Mouse (Mus musculus): ENCODE results near the gene Zfp503. TPM values are rescaled to one million over a fixed set of nuclear protein-coding genes. Genes with fewer than 3 reads are reported as not detected.

The Zfp503 gene
- polyA plus RNA-seq, 1 experiment from 2014 or later: 41.4 TPM

GRCm38 (mm10) chr14:21985426-21985931 lies 3.9 kb downstream of the Zfp503 start:
- TF ChIP-seq CTCF (IDR thresholded peaks at IDR 0.05; ENCODE audit: low read depth): no peak
- H3K36me3 ChIP-seq (ENCODE audit: insufficient read depth, low read length): peaks cover 11% of the 10 kb centered on the region
- H3K4me3 ChIP-seq (replicated peaks; ENCODE audit: low read depth, low read length): peak overlapping the region; percentile 67
- no peaks in the 10 kb centered on the region for H3K9me3 ChIP-seq (replicated peaks; ENCODE audit: low read length)
- H3K4me2 ChIP-seq (ENCODE audit: low read length): peak overlapping the region; percentile 65
- H3K4me1 ChIP-seq (replicated peaks; ENCODE audit: insufficient read depth, low read length): peaks cover 10% of the 10 kb centered on the region; the same call in 1 of the 2 replicates
- H3K27ac ChIP-seq: peak overlapping the region; percentile 99
- under 1% methylated on average over 37 of the region's 37 CpGs for WGBS
- H3K27me3 ChIP-seq (ENCODE audit: insufficient read depth, low read length): no peaks in the 10 kb centered on the region
- H3K9ac ChIP-seq (ENCODE audit: low read depth, low read length): peak overlapping the region; percentile 87
- ATAC-seq (replicated peaks; ENCODE audit: low FRiP score, low read depth) (no peak), DNase-seq (ENCODE audit: low spot score) (no peak)

DNA sequence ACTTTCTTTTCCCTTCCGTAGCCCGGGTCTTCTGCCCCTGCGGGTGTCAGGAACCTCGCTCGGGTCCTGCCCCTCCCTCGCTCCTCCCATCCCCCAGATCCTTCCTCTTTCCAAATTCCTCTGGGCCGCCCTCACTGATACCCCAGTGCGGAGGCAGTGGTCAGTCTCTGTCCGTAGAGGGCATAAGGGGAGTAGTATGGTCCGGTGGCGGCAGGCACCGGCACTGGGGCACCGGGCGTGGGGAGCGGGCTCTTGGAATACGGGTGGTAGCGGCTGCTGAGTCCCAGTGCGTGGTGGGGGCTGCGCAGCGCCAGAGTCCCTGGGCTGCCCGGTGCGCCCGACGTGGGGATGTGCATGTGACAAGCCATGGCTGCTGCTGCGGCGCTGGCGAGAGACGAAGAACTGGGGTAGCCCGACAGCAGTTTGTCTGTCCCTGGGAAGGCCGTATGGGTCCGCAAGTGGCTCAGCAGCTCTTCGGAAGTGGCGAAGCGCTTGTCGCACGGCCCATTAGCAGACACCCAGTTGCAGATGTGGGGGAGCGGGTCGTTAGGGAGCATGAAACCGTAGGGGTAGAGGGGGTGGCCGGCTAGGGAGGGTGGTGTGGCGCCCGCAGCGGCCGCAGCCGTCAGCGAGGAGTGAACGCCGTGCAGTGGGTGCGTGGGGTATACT lies 4.5 kb downstream of the Zfp503 start:
- DNase-seq (ENCODE audit: low spot score) (peak; percentile 62), ATAC-seq (replicated peaks; ENCODE audit: low FRiP score, low read depth) (no peak)
- peak overlapping the region; percentile 67 for H3K4me3 ChIP-seq (replicated peaks; ENCODE audit: low read depth, low read length)
- H3K9ac ChIP-seq (ENCODE audit: low read depth, low read length): peak overlapping the region; percentile 87
- H3K4me2 ChIP-seq (ENCODE audit: low read length): peak overlapping the region; percentile 65
- H3K36me3 ChIP-seq (ENCODE audit: insufficient read depth, low read length): peaks cover 11% of the 10 kb centered on the region
- H3K27ac ChIP-seq: peak overlapping the region; percentile 99
- under 1% methylated on average over 49 of the region's 49 CpGs for WGBS
- H3K9me3 ChIP-seq (replicated peaks; ENCODE audit: low read length): no peaks in the 10 kb centered on the region
- H3K4me1 ChIP-seq (replicated peaks; ENCODE audit: insufficient read depth, low read length): peaks cover 10% of the 10 kb centered on the region; the same call in 1 of the 2 replicates
- no peak for TF ChIP-seq CTCF (IDR thresholded peaks at IDR 0.05; ENCODE audit: low read depth)
- H3K27me3 ChIP-seq (ENCODE audit: insufficient read depth, low read length): no peaks in the 10 kb centered on the region

- peaks cover 10% of the 10 kb centered on the region; the same call in 1 of the 2 replicates for H3K4me1 ChIP-seq (replicated peaks; ENCODE audit: insufficient read depth, low read length)
- H3K9ac ChIP-seq (ENCODE audit: low read depth, low read length): peak overlapping the region; percentile 87
- H3K4me3 ChIP-seq (replicated peaks; ENCODE audit: low read depth, low read length): peak overlapping the region; percentile 67
- H3K36me3 ChIP-seq (ENCODE audit: insufficient read depth, low read length): peaks cover 11% of the 10 kb centered on the region
- H3K4me2 ChIP-seq (ENCODE audit: low read length): peak overlapping the region; percentile 89
- no peaks in the 10 kb centered on the region for H3K9me3 ChIP-seq (replicated peaks; ENCODE audit: low read length)
- ATAC-seq (replicated peaks; ENCODE audit: low FRiP score, low read depth) (no peak), DNase-seq (ENCODE audit: low spot score) (no peak)
- H3K27me3 ChIP-seq (ENCODE audit: insufficient read depth, low read length): no peaks in the 10 kb centered on the region
- TF ChIP-seq CTCF (IDR thresholded peaks at IDR 0.05; ENCODE audit: low read depth): no peak
- WGBS: 5% methylated on average over 18 of the region's 18 CpGs
- H3K27ac ChIP-seq: peak overlapping the region; percentile 99
These were observed 5.3 kb downstream of the Zfp503 start for GRCm38 (mm10) chr14:21983950-21984730.

DNA sequence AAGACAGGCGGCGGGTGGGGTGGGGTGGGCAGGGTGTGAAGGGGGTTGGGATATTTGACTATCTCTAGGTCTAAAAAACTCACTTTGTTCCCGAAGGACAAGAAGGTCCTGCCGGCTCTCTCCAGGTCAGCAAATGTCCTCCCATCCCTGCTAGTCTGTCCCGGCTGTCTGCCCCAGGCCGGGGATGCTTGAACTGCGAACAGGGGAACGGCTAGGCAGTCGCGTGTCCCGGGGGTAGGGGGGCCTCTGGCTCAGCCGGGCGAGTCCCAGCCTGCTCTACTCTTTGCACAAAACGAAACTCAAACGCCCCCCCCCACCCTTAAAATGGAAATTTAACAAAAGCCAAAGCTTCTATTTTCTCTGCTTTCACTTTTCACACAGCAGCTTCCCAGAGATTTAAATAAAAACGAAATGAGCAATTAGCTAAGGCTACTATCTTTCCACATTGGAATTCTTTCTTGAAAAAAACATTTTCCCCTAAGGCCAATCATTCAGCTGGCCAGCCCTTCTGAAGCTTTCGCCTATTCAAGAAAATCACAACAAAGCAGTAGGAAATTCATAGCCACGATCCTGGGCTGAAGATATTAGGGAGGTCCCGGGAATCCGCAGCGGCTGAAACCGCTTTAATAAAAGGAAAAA lies 6.0 kb downstream of the Zfp503 start:
- H3K27ac ChIP-seq: peak overlapping the region; percentile 91
- H3K36me3 ChIP-seq (ENCODE audit: insufficient read depth, low read length): peaks cover 11% of the 10 kb centered on the region
- H3K4me2 ChIP-seq (ENCODE audit: low read length): peak overlapping the region; percentile 89
- H3K9me3 ChIP-seq (replicated peaks; ENCODE audit: low read length): no peaks in the 10 kb centered on the region
- peaks cover 10% of the 10 kb centered on the region; the same call in 1 of the 2 replicates for H3K4me1 ChIP-seq (replicated peaks; ENCODE audit: insufficient read depth, low read length)
- peak overlapping the region; percentile 85 for H3K9ac ChIP-seq (ENCODE audit: low read depth, low read length)
- no peak for TF ChIP-seq CTCF (IDR thresholded peaks at IDR 0.05; ENCODE audit: low read depth)
- H3K27me3 ChIP-seq (ENCODE audit: insufficient read depth, low read length): no peaks in the 10 kb centered on the region
- peak; percentile 70 for DNase-seq (ENCODE audit: low spot score)
- WGBS: 2% methylated on average over 22 of the region's 22 CpGs
- peak overlapping the region; percentile 67 for H3K4me3 ChIP-seq (replicated peaks; ENCODE audit: low read depth, low read length)
- no peak for ATAC-seq (replicated peaks; ENCODE audit: low FRiP score, low read depth)

DNA sequence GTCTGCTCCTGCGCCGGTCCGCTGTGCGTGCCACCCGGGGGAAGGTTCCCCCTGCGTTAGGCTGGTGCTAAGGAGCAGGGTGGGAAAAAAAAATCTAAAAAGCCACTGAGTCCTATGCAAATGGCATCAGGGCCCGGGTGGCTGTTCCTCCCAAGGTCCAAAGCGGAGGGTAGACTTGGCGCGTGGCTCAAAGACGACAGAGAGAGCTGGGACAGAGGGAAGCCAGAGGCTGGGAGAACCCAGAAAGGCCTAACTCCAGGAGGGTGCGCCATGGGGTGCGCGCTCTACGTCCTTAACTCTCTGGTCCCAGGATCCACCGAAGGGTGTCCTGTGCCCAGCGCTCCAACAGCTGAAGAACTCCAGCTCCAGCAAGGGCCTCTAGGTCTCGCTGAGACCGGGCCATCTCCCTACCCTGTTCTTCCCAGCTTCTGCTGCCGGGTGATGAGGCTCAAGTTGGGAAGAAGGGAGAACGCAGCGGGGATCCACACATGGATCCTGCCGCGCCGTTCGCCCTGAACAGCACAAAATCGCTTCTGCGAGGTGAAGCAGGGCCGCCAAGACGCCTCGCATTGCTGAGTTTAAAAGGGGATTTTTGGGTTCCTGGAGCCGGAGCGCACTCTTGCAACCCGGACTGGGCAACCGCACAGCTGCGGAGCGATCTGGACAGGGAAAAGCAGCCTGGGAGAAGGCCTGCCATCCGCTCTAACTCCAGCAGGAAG lies 6.7 kb downstream of the Zfp503 start:
- WGBS: 3% methylated on average over 38 of the region's 38 CpGs
- ATAC-seq (replicated peaks; ENCODE audit: low FRiP score, low read depth): no peak
- TF ChIP-seq CTCF (IDR thresholded peaks at IDR 0.05; ENCODE audit: low read depth): no peak

More for the DNA sequence above, 6.7 kb downstream of the Zfp503 start:
- H3K4me3 ChIP-seq (replicated peaks; ENCODE audit: low read depth, low read length): peak overlapping the region; percentile 67
- peaks cover 10% of the 10 kb centered on the region; the same call in 1 of the 2 replicates for H3K4me1 ChIP-seq (replicated peaks; ENCODE audit: insufficient read depth, low read length)
- no peaks in the 10 kb centered on the region for H3K27me3 ChIP-seq (ENCODE audit: insufficient read depth, low read length)
- peak; percentile 71 for DNase-seq (ENCODE audit: low spot score)
- H3K9ac ChIP-seq (ENCODE audit: low read depth, low read length): peak overlapping the region; percentile 85
- peak overlapping the region; percentile 91 for H3K27ac ChIP-seq
- H3K9me3 ChIP-seq (replicated peaks; ENCODE audit: low read length): no peaks in the 10 kb centered on the region
- peaks cover 11% of the 10 kb centered on the region for H3K36me3 ChIP-seq (ENCODE audit: insufficient read depth, low read length)
- peak overlapping the region; percentile 89 for H3K4me2 ChIP-seq (ENCODE audit: low read length)

All from kidney, postnatal 0 days (tissue).